Mouse (Mus musculus) activated CD4-positive, CD25-positive, alpha-beta regulatory T cell (primary cell): ENCODE results near the gene Dnmbp. TPM values are rescaled to one million over a fixed set of nuclear protein-coding genes. Genes with fewer than 3 reads are reported as not detected.

Experiments used
- polyA plus RNA-seq, 2 experiments: library from polyadenylated mRNA; unstranded; fragments of 100-300 nt; shearing (Covaris generic); gene quantifications; one replicate each; pipeline ENCODE4 v1.2.1; 2017

Gene Dnmbp
- polyA plus RNA-seq, result 1 to 10 TPM; 4.0 to 5.5 TPM

DNA sequence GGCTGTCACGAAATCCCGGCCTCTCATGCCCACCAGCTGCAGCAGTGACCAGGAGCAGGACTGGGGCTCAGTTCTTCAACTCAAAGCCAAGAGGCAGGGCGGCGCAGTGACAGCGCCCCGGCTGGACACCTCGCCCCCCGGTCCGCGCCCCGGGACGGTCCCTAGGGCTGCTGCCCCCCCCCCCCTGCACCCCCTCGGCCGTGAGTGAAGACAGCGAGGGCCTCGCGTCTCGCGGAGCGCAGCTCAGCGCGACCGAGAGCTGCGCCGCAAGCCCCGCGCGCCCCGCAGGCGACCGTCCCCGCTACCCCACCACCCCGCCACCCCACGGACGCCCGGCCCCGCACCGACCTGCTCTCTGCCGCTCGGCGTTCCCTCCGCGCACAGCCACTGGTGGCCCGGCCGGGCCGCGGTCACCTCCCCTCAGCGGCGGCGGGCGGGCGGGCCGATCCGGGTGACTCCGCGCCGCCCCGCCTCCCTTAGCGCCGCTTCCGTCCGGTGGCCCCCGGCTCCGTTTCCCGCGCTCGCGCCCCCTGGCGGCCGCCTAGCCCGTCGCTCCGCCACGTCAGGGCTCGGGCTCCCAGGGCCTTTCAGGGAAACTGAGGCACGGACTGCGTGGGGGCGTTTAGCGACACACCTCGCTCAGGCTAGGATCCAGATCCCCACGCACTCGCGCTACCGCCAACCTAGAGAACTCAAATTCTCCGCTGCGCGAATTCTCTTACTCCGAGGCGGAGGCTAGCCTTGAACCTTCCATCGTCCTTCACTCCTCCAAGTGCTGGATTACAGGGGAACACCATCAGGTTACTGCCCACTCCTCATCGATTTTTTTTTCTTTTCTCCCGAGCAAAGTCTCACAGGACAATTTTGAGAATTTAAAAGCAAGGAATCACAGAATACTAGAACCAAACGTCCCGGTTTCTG is at the start of gene Dnmbp:
Gene Dnmbp, minus strand, starts transcription at position 423 of the 921 bp plus-strand sequence.

DNA sequence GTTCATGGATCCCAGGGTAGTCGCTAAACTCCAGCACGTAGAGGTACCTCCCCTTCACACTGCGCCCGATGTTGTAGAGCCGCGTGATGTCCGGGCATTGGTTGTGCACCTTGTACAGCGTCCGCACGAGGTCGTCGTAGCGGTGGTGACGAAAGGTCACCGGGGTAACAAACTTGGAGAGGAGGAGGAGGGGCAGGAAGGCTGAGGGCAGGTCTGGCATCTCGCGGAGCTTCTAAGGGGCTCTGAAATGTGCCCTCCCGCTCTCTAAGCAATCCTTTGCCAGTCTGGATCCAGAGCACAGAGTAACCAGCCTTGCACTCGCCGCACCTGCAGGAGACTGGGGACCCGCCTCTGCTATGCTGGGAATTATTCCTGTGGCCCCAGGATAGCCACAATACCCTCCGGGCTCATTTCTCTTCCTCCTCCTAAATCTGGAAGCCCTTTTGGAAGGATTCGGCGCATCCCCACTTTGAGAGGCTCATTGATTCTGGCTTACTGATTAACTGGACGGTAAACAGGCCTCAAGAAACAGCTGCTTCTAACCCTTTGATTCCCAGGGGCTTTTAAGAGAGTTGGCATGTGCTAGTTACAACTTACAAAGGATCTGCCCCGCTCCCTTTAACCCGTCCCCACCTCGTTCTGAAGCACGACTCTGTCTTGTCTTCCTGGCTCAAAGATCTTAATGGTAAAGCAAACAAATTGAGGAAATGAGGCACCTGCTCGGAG is 46.2 kb upstream of the Dnmbp start, which contains the start of gene Cpn1:
Gene Cpn1, minus strand, starts transcription at position 488 of the 726 bp plus-strand sequence.

Other genes starting within 250 kb of the Dnmbp start
- 10 to 100 TPM; 11.1 to 14.6 TPM for gene Cutc, start 187.2 kb downstream of the Dnmbp start, polyA plus RNA-seq
- 10 to 100 TPM; 22.0 to 23.5 TPM for gene Cox15, start 187.2 kb downstream of the Dnmbp start, polyA plus RNA-seq
- gene Abcc2, start 158.0 kb downstream of the Dnmbp start, polyA plus RNA-seq, result under 1 TPM; 0.06 to 0.53 TPM
- not detected for gene Cpn1, start 46.4 kb upstream of the Dnmbp start, polyA plus RNA-seq
- under 1 TPM in 1 of 2 experiments, not detected in 1; 0.21 TPM for gene Cyp2c23, start 89.0 kb upstream of the Dnmbp start, polyA plus RNA-seq
- gene Erlin1, start 129.6 kb upstream of the Dnmbp start, polyA plus RNA-seq, result 1 to 10 TPM; 2.9 to 8.7 TPM
- gene Chuk, start 167.3 kb upstream of the Dnmbp start, polyA plus RNA-seq, result 10 to 100 TPM; 75.2 to 77.6 TPM
- 10 to 100 TPM; 31.9 to 41.8 TPM for gene Cwf19l1, start 195.7 kb upstream of the Dnmbp start, polyA plus RNA-seq
- gene Bloc1s2, start 206.3 kb upstream of the Dnmbp start, polyA plus RNA-seq, result 100 to 1,000 TPM; 111 to 113 TPM